Mouse (Mus musculus): ENCODE data around the gene Csf3r. TPM values are rescaled to one million over a fixed set of nuclear protein-coding genes. Genes with fewer than 3 reads are reported as not detected.

Csf3r gene
- polyA plus RNA-seq, 1 experiment from 2014 or later = 0.17 TPM

DNA sequence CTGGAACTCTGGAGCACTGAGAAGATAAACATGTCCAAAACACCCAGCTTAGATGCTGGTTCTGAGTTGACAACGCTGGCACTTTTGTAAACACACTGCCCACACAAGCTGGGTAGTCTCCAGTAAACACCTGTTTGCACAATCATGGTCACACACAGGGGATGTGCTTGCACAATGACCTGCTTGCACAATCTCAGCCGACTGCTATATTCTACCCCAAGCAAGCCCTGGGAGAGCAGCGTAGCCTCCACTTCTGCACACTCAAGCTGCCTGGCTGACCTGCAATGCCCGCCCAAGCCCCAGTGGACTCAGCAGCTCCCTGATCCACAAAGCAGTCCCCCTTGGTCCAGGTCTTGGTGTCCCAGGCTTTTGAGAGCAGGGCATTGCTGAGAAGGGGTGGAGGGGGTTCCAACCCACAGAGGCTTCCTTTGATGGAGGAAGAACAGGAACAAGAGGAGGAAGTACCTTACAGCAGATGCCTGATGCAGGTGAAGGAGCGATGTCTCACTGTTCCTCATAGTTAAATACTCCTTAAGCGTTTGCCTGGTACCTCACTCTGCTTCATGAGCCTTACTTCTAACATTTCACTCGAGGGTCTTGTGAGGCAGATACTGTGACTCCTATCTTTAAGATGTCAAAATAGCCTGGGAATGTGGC, 6.5 kb upstream of the Csf3r start:
- no peak overlapping the region for H3K27ac ChIP-seq (replicated peaks)
- DNase-seq (ENCODE audit: low spot score) (no peak), ATAC-seq (ENCODE audit: low FRiP score, low TSS enrichment) (no peak)
- no peak overlapping the region for H3K9ac ChIP-seq (ENCODE audit: low read length)
- H3K9me3 ChIP-seq (ENCODE audit: control insufficient read depth, low read length) = no peaks in the 10 kb centered on the region
- H3K36me3 ChIP-seq (ENCODE audit: control insufficient read depth, insufficient read depth, low read length) = no peaks in the 10 kb centered on the region
- no peaks in the 10 kb centered on the region for H3K27me3 ChIP-seq (ENCODE audit: control insufficient read depth, insufficient read depth, low read length)
- TF ChIP-seq CTCF (IDR thresholded peaks at IDR 0.05; ENCODE audit: low read depth) = no peak
- no peak for TF ChIP-seq EP300 (optimal IDR thresholded peaks at IDR 0.05)
- no peaks in the 10 kb centered on the region for H3K4me1 ChIP-seq (replicated peaks; ENCODE audit: control insufficient read depth, insufficient read depth)
- WGBS = 72% methylated on average over 7 of the region's 7 CpGs
- H3K4me3 ChIP-seq (ENCODE audit: low read depth, low read length) = no peak overlapping the region
- H3K4me2 ChIP-seq (replicated peaks; ENCODE audit: low read depth) = no peak overlapping the region

DNA sequence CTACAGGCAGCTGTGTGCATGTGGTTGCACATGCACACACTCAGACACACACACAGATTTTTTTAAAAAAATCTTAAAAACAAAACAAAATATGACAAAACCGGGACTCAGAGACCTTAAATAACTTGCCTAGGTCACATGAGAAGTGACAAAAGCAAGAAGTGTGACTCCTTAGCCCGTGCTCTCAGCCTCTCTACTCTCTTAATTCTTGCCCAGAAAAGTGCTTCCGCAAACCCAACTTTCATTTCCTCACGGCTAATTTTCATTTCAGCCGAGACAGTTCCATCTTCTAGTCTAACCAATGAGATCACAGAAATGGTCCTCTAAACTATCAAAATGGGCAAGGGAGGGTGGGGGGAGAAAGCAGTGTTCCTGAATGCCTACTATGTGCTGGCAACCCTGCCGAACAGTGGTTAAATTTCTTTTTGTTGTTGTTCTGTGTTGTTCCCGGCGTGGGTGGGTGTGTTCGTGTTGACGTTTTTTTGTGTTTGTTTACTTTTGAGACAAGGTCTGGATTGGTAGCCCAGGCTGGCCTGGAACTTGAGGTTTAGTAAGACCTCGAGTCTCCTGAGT, 5.3 kb upstream of the Csf3r start:
- TF ChIP-seq CTCF (IDR thresholded peaks at IDR 0.05; ENCODE audit: low read depth) (no peak), EP300 (optimal IDR thresholded peaks at IDR 0.05) (no peak)
- H3K27ac ChIP-seq (replicated peaks) = no peak overlapping the region
- H3K36me3 ChIP-seq (ENCODE audit: control insufficient read depth, insufficient read depth, low read length) = no peaks in the 10 kb centered on the region
- H3K9me3 ChIP-seq (ENCODE audit: control insufficient read depth, low read length) = no peaks in the 10 kb centered on the region
- 73% methylated on average over 11 of the region's 11 CpGs for WGBS
- H3K27me3 ChIP-seq (ENCODE audit: control insufficient read depth, insufficient read depth, low read length) = no peaks in the 10 kb centered on the region
- no peaks in the 10 kb centered on the region for H3K4me1 ChIP-seq (replicated peaks; ENCODE audit: control insufficient read depth, insufficient read depth)
- no peak for ATAC-seq (ENCODE audit: low FRiP score, low TSS enrichment)
- DNase-seq (ENCODE audit: low spot score) = no peak
- no peak overlapping the region for H3K9ac ChIP-seq (ENCODE audit: low read length)
- no peak overlapping the region for H3K4me2 ChIP-seq (replicated peaks; ENCODE audit: low read depth)
- no peak overlapping the region for H3K4me3 ChIP-seq (ENCODE audit: low read depth, low read length)

DNA sequence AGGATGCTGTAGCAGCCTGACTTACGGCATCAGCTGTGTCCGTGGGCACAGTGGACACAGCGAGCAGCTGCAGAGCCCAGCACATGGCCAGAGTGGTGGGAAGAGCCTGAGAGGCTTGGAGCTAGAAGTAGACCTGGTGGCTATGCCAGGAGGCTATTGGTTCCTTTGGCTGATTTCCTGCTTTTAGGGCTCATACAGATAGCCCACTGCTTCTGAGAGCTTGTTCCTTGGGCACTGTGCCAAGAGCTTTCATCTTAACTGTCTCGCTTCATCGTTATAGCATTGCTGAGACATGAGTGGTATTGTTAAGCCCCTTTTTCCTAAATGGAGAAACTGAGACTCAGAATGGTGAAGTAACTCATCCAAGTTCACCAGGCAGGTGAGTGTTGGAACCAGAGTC, 1.5 kb downstream of the Csf3r start:
- Histone ChIP-seq H3K9ac (ENCODE audit: low read length) (no peak overlapping the region), H3K4me1 (replicated peaks; ENCODE audit: control insufficient read depth, insufficient read depth) (no peaks in the 10 kb centered on the region), H3K27ac (replicated peaks) (no peak overlapping the region), H3K4me2 (replicated peaks; ENCODE audit: low read depth) (no peak overlapping the region), H3K4me3 (ENCODE audit: low read depth, low read length) (no peak overlapping the region), H3K9me3 (ENCODE audit: control insufficient read depth, low read length) (no peaks in the 10 kb centered on the region), H3K36me3 (ENCODE audit: control insufficient read depth, insufficient read depth, low read length) (no peaks in the 10 kb centered on the region), H3K27me3 (ENCODE audit: control insufficient read depth, insufficient read depth, low read length) (no peaks in the 10 kb centered on the region)
- DNase-seq (ENCODE audit: low spot score) = no peak
- TF ChIP-seq CTCF (IDR thresholded peaks at IDR 0.05; ENCODE audit: low read depth) = no peak
- no peak for ATAC-seq (ENCODE audit: low FRiP score, low TSS enrichment)
- WGBS = 74% methylated on average over 5 of the region's 5 CpGs

DNA sequence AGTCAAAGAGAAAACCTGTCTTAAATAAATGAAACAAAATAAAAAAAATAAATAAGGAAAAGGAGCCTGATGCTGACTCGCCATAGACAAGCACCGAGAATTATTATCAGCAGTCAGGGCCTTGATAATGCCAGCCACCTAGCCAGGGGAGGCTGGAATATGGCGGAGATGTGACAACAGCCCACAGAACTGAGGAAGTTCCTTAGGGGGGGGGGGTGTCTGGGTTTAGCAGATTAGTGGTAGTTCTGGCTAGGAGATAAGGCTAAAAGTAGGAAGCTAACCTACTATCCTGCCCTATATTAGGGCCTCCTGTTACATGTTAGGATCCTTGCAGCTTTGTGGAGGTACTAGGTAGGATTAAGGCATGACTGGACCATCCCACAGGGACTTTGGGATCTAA, 3.6 kb downstream of the Csf3r start:
- no peaks in the 10 kb centered on the region for H3K9me3 ChIP-seq (ENCODE audit: control insufficient read depth, low read length)
- 75% methylated on average over 3 of the region's 3 CpGs for WGBS
- H3K4me1 ChIP-seq (replicated peaks; ENCODE audit: control insufficient read depth, insufficient read depth) = no peaks in the 10 kb centered on the region
- H3K4me3 ChIP-seq (ENCODE audit: low read depth, low read length) = no peak overlapping the region
- H3K9ac ChIP-seq (ENCODE audit: low read length) = no peak overlapping the region
- DNase-seq (ENCODE audit: low spot score) = no peak
- TF ChIP-seq EP300 (optimal IDR thresholded peaks at IDR 0.05) = no peak
- no peak for TF ChIP-seq CTCF (IDR thresholded peaks at IDR 0.05; ENCODE audit: low read depth)
- ATAC-seq (ENCODE audit: low FRiP score, low TSS enrichment) = no peak
- H3K36me3 ChIP-seq (ENCODE audit: control insufficient read depth, insufficient read depth, low read length) = no peaks in the 10 kb centered on the region
- H3K4me2 ChIP-seq (replicated peaks; ENCODE audit: low read depth) = no peak overlapping the region
- no peaks in the 10 kb centered on the region for H3K27me3 ChIP-seq (ENCODE audit: control insufficient read depth, insufficient read depth, low read length)
- H3K27ac ChIP-seq (replicated peaks) = no peak overlapping the region

DNA sequence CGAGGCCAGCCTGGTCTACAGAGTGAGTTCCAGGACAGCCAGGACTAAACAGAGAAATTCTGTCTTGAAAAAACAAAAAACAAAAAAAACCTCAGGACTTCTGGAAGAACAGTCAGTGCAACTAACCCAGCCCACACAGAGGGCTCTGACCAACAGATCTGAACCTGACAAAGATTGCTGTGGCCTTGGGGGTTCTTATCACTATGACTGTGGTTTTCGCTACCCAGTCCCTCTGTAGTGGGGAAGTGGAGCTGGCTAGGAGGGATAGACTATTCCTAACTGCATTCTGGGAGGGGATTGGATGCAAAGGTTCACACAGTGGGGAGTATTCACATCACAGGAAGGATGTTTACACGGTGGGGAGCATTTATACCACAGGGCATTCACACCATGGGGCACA, 4.7 kb downstream of the Csf3r start:
- 68% methylated on average over 3 of the region's 3 CpGs for WGBS
- Histone ChIP-seq H3K4me1 (replicated peaks; ENCODE audit: control insufficient read depth, insufficient read depth) (no peaks in the 10 kb centered on the region), H3K4me2 (replicated peaks; ENCODE audit: low read depth) (no peak overlapping the region), H3K36me3 (ENCODE audit: control insufficient read depth, insufficient read depth, low read length) (no peaks in the 10 kb centered on the region), H3K27me3 (ENCODE audit: control insufficient read depth, insufficient read depth, low read length) (no peaks in the 10 kb centered on the region), H3K27ac (replicated peaks) (no peak overlapping the region), H3K9me3 (ENCODE audit: control insufficient read depth, low read length) (no peaks in the 10 kb centered on the region), H3K9ac (ENCODE audit: low read length) (no peak overlapping the region), H3K4me3 (ENCODE audit: low read depth, low read length) (no peak overlapping the region)
- DNase-seq (ENCODE audit: low spot score) (no peak), ATAC-seq (ENCODE audit: low FRiP score, low TSS enrichment) (no peak)
- no peak for TF ChIP-seq EP300 (optimal IDR thresholded peaks at IDR 0.05)
- TF ChIP-seq CTCF (IDR thresholded peaks at IDR 0.05; ENCODE audit: low read depth) = no peak

DNA sequence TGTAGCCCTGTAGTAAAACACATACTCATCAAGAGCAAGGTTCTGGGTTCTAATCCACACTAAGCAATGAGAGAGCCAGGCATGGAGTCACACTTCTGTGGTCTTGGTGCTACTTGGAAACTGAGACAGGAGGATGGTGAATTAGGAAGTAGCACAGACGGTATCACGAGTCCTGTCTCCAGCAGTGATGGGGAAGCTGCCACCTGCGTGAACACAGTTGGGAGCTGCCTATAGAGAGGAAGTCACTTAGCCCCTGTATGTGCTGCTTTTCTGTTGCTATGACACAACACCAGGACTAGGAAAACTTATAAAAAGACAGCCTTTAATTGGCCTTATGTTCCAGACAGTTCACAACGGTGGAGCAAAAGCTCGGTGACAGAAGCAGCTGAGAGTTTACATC, 6.4 kb downstream of the Csf3r start:
- H3K4me2 ChIP-seq (replicated peaks; ENCODE audit: low read depth) = no peak overlapping the region
- TF ChIP-seq EP300 (optimal IDR thresholded peaks at IDR 0.05) (no peak), CTCF (IDR thresholded peaks at IDR 0.05; ENCODE audit: low read depth) (no peak)
- WGBS = 77% methylated on average over 5 of the region's 5 CpGs

More for the DNA sequence above, 6.4 kb downstream of the Csf3r start:
- no peaks in the 10 kb centered on the region for H3K27me3 ChIP-seq (ENCODE audit: control insufficient read depth, insufficient read depth, low read length)
- no peaks in the 10 kb centered on the region for H3K36me3 ChIP-seq (ENCODE audit: control insufficient read depth, insufficient read depth, low read length)
- no peaks in the 10 kb centered on the region for H3K9me3 ChIP-seq (ENCODE audit: control insufficient read depth, low read length)
- H3K4me3 ChIP-seq (ENCODE audit: low read depth, low read length) = no peak overlapping the region
- H3K27ac ChIP-seq (replicated peaks) = no peak overlapping the region
- no peaks in the 10 kb centered on the region for H3K4me1 ChIP-seq (replicated peaks; ENCODE audit: control insufficient read depth, insufficient read depth)
- no peak for DNase-seq (ENCODE audit: low spot score)
- no peak for ATAC-seq (ENCODE audit: low FRiP score, low TSS enrichment)
- no peak overlapping the region for H3K9ac ChIP-seq (ENCODE audit: low read length)
